Mouse (Mus musculus) lung, embryonic 14.5 days (tissue): ENCODE measurements at regions not wholly inside any gene's neighbourhood (a gene's known extent, or its start where the extent isn't known, plus 50 kb on each side); places are given as distances from the start of the nearest gene placed in this dataset.

ENCODE experiments used
- ATAC-seq: fragments of 200-750 bp; cut with Nextera tagmentation; 2 replicates; pipeline ENCODE4 v1.8.0; 2017; ENCODE audit warnings: mild to moderate bottlenecking, moderate TSS enrichment, moderate library complexity; ENCODE audit not compliant: insufficient read depth
- DNase-seq: peaks from one replicate; pipeline ENCODE4 v3.0.0-alpha.2; 2015
- H3K27ac ChIP-seq: fragments of 300-500 bp; sonication (generic); 2 replicates; pipeline ENCODE4 v1.5.1; 2014; ENCODE audit warnings: low read depth, mild to moderate bottlenecking, moderate library complexity
- H3K27me3 ChIP-seq: fragments of 300-500 bp; sonication (generic); 2 replicates; pipeline ENCODE4 v1.6.1; 2014; ENCODE audit warnings: low read length, control low read depth; ENCODE audit not compliant: insufficient read depth
- H3K36me3 ChIP-seq: fragments of 300-500 bp; sonication (generic); 2 replicates; pipeline ENCODE4 v1.6.1; 2014; ENCODE audit warnings: control low read depth; ENCODE audit not compliant: insufficient read depth
- H3K4me1 ChIP-seq: fragments of 300-500 bp; sonication (generic); 2 replicates; pipeline ENCODE4 v1.6.1; 2014; ENCODE audit warnings: antibody characterized with exemption, control low read depth; ENCODE audit not compliant: insufficient read depth
- H3K4me2 ChIP-seq: fragments of 300-500 bp; sonication (generic); 2 replicates; pipeline ENCODE4 v1.6.1; 2014; ENCODE audit warnings: mild to moderate bottlenecking
- H3K4me3 ChIP-seq: fragments of 300-500 bp; sonication (generic); 2 replicates; pipeline ENCODE4 v1.5.1; 2014; ENCODE audit warnings: low read depth, low read length
- H3K9ac ChIP-seq: fragments of 300-500 bp; sonication (generic); 2 replicates; pipeline ENCODE4 v1.6.1; 2014
- H3K9me3 ChIP-seq: fragments of 300-500 bp; sonication (generic); 2 replicates; pipeline ENCODE4 v1.6.1; 2016; ENCODE audit warnings: low read depth, low read length, control low read depth
- CTCF ChIP-seq: IDR thresholded peaks from 2 replicates; pipeline ENCODE4 v1.5.1; 2016; ENCODE audit warnings: antibody characterized with exemption, low read depth
- WGBS: fragments of 180-500 bp; shearing (Covaris S2); extraction: QIAGEN DNeasy Blood & Tissue Kit; methylation state at CpG from one replicate; pipeline ENCODE4 v1.1.7; 2014; 5-methylcytosine and 5-hydroxymethylcytosine counted together

DNA sequence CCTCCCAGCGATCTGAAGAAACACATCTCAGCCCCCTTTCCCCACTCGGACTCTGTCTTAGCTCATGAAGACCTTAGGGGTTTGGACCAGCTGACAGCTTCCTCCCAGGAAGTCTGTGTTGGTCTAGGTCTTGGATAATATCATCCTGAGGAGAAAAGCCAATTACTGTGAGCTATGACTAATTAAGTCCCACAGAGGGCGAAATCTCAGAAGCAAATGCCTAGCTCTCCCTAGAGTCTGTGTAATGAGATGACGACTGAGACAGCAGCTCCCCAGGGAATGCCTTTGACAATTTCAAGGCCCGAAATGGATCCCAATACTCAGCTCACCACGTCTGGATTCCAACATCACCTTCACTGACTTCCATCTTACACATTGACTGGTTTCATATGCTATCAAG is 213.5 kb upstream of the Nlrp1b start:
- H3K27ac ChIP-seq, result no peak overlapping the region
- TF ChIP-seq CTCF, result no peak
- H3K36me3 ChIP-seq, result no peaks in the 10 kb centered on the region
- H3K4me3 ChIP-seq, result no peak overlapping the region
- H3K9me3 ChIP-seq, result no peaks in the 10 kb centered on the region
- H3K4me2 ChIP-seq, result no peak overlapping the region
- no peaks in the 10 kb centered on the region for H3K4me1 ChIP-seq
- ATAC-seq (no peak), DNase-seq (no peak)
- H3K9ac ChIP-seq, result no peak overlapping the region
- 45% methylated on average over 6 of the region's 6 CpGs for WGBS
- no peaks in the 10 kb centered on the region; the same call in 1 of the 2 replicates for H3K27me3 ChIP-seq

- no peak for DNase-seq
- Histone ChIP-seq H3K4me1 (no peaks in the 10 kb centered on the region), H3K4me2 (no peak overlapping the region), H3K27me3 (no peaks in the 10 kb centered on the region), H3K27ac (no peak overlapping the region), H3K9me3 (no peaks in the 10 kb centered on the region), H3K36me3 (no peaks in the 10 kb centered on the region), H3K4me3 (no peak overlapping the region), H3K9ac (no peak overlapping the region)
- WGBS, result 44% methylated on average over 5 of the region's 5 CpGs
- no peak for ATAC-seq
- TF ChIP-seq CTCF, result no peak
Observed at GRCm38 (mm10) chr11:71446641-71447040, 216.1 kb upstream of the Nlrp1b start.

- Histone ChIP-seq H3K9me3 (no peaks in the 10 kb centered on the region), H3K4me3 (no peak overlapping the region), H3K36me3 (no peaks in the 10 kb centered on the region), H3K4me2 (no peak overlapping the region), H3K27me3 (no peaks in the 10 kb centered on the region), H3K27ac (no peak overlapping the region), H3K9ac (no peak overlapping the region), H3K4me1 (no peaks in the 10 kb centered on the region)
- ATAC-seq, result no peak
- WGBS, result 65% methylated on average over 10 of the region's 10 CpGs
- DNase-seq, result no peak
- TF ChIP-seq CTCF, result no peak
Observed at GRCm38 (mm10) chr11:71447841-71448745, 217.6 kb upstream of the Nlrp1b start.

DNA sequence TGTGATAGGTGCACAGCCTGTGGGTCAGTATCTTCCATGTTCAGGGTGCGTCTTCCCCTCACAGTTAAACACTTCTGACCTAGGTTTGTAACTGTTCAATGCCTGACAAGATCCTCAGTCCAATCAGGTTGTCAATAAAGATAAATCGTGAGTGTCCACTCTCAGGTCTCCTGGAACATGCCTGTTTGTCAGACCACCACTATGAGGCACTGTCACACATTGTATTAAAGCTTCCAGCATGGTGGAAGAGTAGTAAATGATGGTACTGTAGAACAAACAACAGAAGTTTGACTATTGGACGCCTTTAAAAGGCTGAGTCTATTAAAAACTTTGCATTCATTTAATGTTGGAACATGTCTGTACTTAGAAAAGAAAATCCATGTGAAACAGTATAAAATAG is 249.6 kb upstream of the Nlrp1b start:
- Histone ChIP-seq H3K9me3 (no peaks in the 10 kb centered on the region), H3K9ac (no peak overlapping the region), H3K4me1 (no peaks in the 10 kb centered on the region), H3K4me3 (no peak overlapping the region), H3K4me2 (no peak overlapping the region), H3K27ac (no peak overlapping the region), H3K27me3 (no peaks in the 10 kb centered on the region), H3K36me3 (no peaks in the 10 kb centered on the region)
- DNase-seq (no peak), ATAC-seq (no peak)
- WGBS, result 61% methylated on average over 3 of the region's 3 CpGs
- TF ChIP-seq CTCF, result peak; percentile 11; the same call in 1 of the 2 replicates

DNA sequence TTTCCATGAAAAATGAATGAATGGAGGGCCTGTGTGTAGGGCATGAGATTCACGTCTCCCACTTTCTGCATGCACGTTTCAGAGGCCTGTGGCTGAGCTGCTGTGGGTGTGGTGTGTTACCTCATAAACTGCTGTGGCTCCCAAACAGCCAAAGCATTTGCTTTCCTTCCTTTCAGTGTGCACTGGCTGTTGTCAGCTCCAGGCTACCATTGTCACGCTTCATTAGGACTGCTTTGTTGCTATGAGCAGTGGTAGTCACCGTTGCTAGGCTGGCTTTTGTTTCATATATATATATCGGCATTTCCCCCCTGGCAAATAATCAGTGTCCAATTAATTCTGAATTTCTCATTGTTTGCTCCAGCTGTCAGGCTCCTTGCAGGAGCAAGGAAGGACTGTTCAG is 251.9 kb upstream of the Wscd1 start:
- H3K4me1 ChIP-seq, result no peaks in the 10 kb centered on the region
- no peak overlapping the region for H3K27ac ChIP-seq
- H3K36me3 ChIP-seq, result no peaks in the 10 kb centered on the region
- WGBS, result 61% methylated on average over 5 of the region's 5 CpGs
- H3K9me3 ChIP-seq, result no peaks in the 10 kb centered on the region
- ATAC-seq (no peak), DNase-seq (peak; percentile 1)
- H3K9ac ChIP-seq, result no peak overlapping the region
- TF ChIP-seq CTCF, result no peak
- H3K4me3 ChIP-seq, result no peak overlapping the region
- no peak overlapping the region for H3K4me2 ChIP-seq
- no peaks in the 10 kb centered on the region for H3K27me3 ChIP-seq

DNA sequence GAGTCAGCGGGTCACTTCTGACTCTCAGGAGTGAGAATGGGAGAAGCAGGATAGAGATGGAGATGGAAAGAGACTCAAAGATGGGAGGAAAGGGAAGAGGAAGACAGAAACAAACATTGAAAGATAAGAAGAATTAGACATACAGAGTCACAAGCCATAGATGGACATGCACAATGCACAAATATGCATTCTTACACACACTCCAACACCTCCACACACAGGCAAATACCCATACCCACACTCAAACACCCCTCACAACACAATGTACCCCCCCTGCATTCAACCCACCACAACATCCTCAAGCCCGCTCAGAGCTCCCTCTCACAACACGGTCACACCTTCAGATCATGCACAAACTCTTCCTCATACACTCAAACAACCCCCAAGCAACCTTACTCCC is 251.4 kb upstream of the Wscd1 start:
- Histone ChIP-seq H3K36me3 (no peaks in the 10 kb centered on the region), H3K27ac (no peak overlapping the region), H3K9me3 (no peaks in the 10 kb centered on the region), H3K4me2 (no peak overlapping the region), H3K27me3 (no peaks in the 10 kb centered on the region), H3K9ac (no peak overlapping the region), H3K4me1 (no peaks in the 10 kb centered on the region), H3K4me3 (no peak overlapping the region)
- WGBS, result 73% methylated on average over 3 of the region's 3 CpGs
- ATAC-seq (no peak), DNase-seq (no peak)
- TF ChIP-seq CTCF, result no peak

- no peak overlapping the region for H3K4me2 ChIP-seq
- TF ChIP-seq CTCF, result no peak
- no peaks in the 10 kb centered on the region for H3K36me3 ChIP-seq
- ATAC-seq (no peak), DNase-seq (no peak)
- no peak overlapping the region for H3K9ac ChIP-seq
- no peak overlapping the region for H3K4me3 ChIP-seq
- H3K27ac ChIP-seq, result no peak overlapping the region
- no peaks in the 10 kb centered on the region for H3K9me3 ChIP-seq
- no peaks in the 10 kb centered on the region for H3K4me1 ChIP-seq
- no peaks in the 10 kb centered on the region for H3K27me3 ChIP-seq
- WGBS, result 63% methylated on average over 3 of the region's 3 CpGs
Observed at GRCm38 (mm10) chr11:71502156-71502555, 247.6 kb upstream of the Wscd1 start.
